Comparison of ENCODE assay signal across 8 mouse cellular contexts in genomic region chr1:37429366-37430296, GRCm38 (mm10). TPM values are rescaled to one million over a fixed set of nuclear protein-coding genes. Genes with fewer than 3 reads are reported as not detected.
A peak's percentile ranks its signal among the peaks of the same experiment; 100 is the strongest.
DNase-seq lines count a peak whose midpoint lies in the region; ATAC-seq and TF ChIP-seq lines count a peak whose summit lies in the region.

Gene Coa5 (minus strand): TSS chr1:37430103.
Gene Unc50 (plus strand): TSS chr1:37430139.

- peak within 1 kb of the TSS; percentile 91 for H3K4me3 ChIP-seq in gastrocnemius, adult 2 months
- H3K4me3 ChIP-seq in hindbrain, postnatal 0 days (ENCODE audit: low read length): peak within 1 kb of the TSS; percentile 97
- H3K4me3 ChIP-seq in left cerebral cortex, adult 2 months: peak within 1 kb of the TSS; percentile 87

- peak within 1 kb of the TSS; percentile 94 for H3K27ac ChIP-seq in gastrocnemius, adult 2 months
- H3K27ac ChIP-seq in hindbrain, postnatal 0 days: peak within 1 kb of the TSS; percentile 85
- peak within 1 kb of the TSS; percentile 89 for H3K27ac ChIP-seq in left cerebral cortex, adult 2 months

- peak; percentile 24 for TF ChIP-seq CTCF in gastrocnemius, adult 2 months (IDR thresholded peaks at IDR 0.05)
- no peak for TF ChIP-seq CTCF in hindbrain, postnatal 0 days (IDR thresholded peaks at IDR 0.05; ENCODE audit: low read depth)
- TF ChIP-seq CTCF in left cerebral cortex, adult 2 months (IDR thresholded peaks at IDR 0.05): peak; percentile 45

- peak within 1 kb of the TSS; percentile 93 for H3K4me2 ChIP-seq in hindbrain, postnatal 0 days (ENCODE audit: low read depth, low read length)

- DNase-seq in ZHBTc4 (ENCODE audit: low read depth, low spot score): peak; percentile 98
- DNase-seq in gastrocnemius, adult 2 months: peak; percentile 97
- peak; percentile 99 for DNase-seq in hindbrain, postnatal 0 days (ENCODE audit: low spot score)
- peak; percentile 94 to 96 for DNase-seq in left cerebral cortex, adult 2 months (ENCODE audit: extremely low spot score in 1 of 2, low spot score in 2 of 2)
- DNase-seq in right cerebral cortex, adult 2 months (ENCODE audit: low spot score in 2 of 2): peak; percentile 96
- DNase-seq in urinary bladder, postnatal 14 days (ENCODE audit: low spot score): peak; percentile 94

- peak within 1 kb of the TSS; percentile 79 for H3K9ac ChIP-seq in hindbrain, postnatal 0 days (replicated peaks; ENCODE audit: low read length)

- peak; percentile 93 for ATAC-seq in common myeloid progenitor, adult 5-6 weeks (replicated peaks; ENCODE audit: low read depth, poor library complexity, severe bottlenecking)
- ATAC-seq in hindbrain, postnatal 0 days: peak; percentile 99
- peak; percentile 96 for ATAC-seq in megakaryocyte, adult 5-6 weeks (ENCODE audit: poor library complexity, severe bottlenecking)

- 3% methylated on average over 57 of the region's 57 CpGs for WGBS in hindbrain, postnatal 0 days

- no peaks in the 10 kb centered on the region for H3K27me3 ChIP-seq in hindbrain, postnatal 0 days (ENCODE audit: insufficient read depth, low read length)

- intact Hi-C loops in gastrocnemius, adult 2 months (cut with DNase I): loop anchor here (5.0 to 10.0 kb wide), 2 partner anchors 565 to 698 kb away; partner anchors contain the start of genes Eif5b, Rev1 and Txndc9
- intact Hi-C loops in left cerebral cortex, adult 2 months (cut with DNase I): loop anchor here (10.0 kb wide), 1 partner anchor 565 kb away; the partner anchor contains the start of genes Eif5b and Txndc9

- peaks cover 17% of the 10 kb centered on the region; the same call in 1 of the 2 replicates for H3K36me3 ChIP-seq in hindbrain, postnatal 0 days (ENCODE audit: insufficient read depth, low read length)

- H3K9me3 ChIP-seq in hindbrain, postnatal 0 days (ENCODE audit: low read length): no peaks in the 10 kb centered on the region

- peaks cover 12% of the 10 kb centered on the region; the same call in 1 of the 2 replicates for H3K4me1 ChIP-seq in hindbrain, postnatal 0 days (ENCODE audit: insufficient read depth, low read length)

RNA-seq across cellular contexts. Expression of gene Coa5, which starts in this region (rescaled TPM):
- total RNA-seq in common myeloid progenitor, adult 5-6 weeks (2017): 71.1 and 86.2 TPM in 2 replicates
- total RNA-seq in gastrocnemius, adult 2 months (2021): 10 to 100 TPM; 81.0 to 88.5 TPM
- 44.4 and 48.7 TPM in 2 replicates for total RNA-seq in hindbrain, postnatal 0 days (2014; rRNA removed)
- polyA plus RNA-seq in hindbrain, postnatal 0 days (2015; fragmentation: Nextera tagmentation; extraction: Ambion mirVana): 40.9 and 43.7 TPM in 2 replicates
- 10 to 100 TPM; 63.5 to 64.2 TPM for total RNA-seq in left cerebral cortex, adult 2 months (2021)
- 56.4 and 65.4 TPM in 2 replicates for total RNA-seq in megakaryocyte, adult 5-6 weeks (2015)
- total RNA-seq in megakaryocyte, adult 5-6 weeks (2017): 50.8 and 54.5 TPM in 2 replicates

RNA-seq across cellular contexts. Expression of gene Unc50, which starts in this region (rescaled TPM):
- total RNA-seq in common myeloid progenitor, adult 5-6 weeks (2017): 35.5 and 49.2 TPM in 2 replicates
- total RNA-seq in gastrocnemius, adult 2 months (2021): 10 to 100 TPM; 14.2 to 16.6 TPM
- 63.4 and 70.8 TPM in 2 replicates for total RNA-seq in hindbrain, postnatal 0 days (2014; rRNA removed)
- polyA plus RNA-seq in hindbrain, postnatal 0 days (2015; fragmentation: Nextera tagmentation; extraction: Ambion mirVana): 135 and 138 TPM in 2 replicates
- 10 to 100 TPM; 55.5 to 59.7 TPM for total RNA-seq in left cerebral cortex, adult 2 months (2021)
- 84.0 and 91.7 TPM in 2 replicates for total RNA-seq in megakaryocyte, adult 5-6 weeks (2015)
- total RNA-seq in megakaryocyte, adult 5-6 weeks (2017): 40.2 and 48.4 TPM in 2 replicates

Comparison
In these comparisons a context has a peak if more than half of its experiments do, and no peak if none do; other contexts are left out.
1. Peak in every context shown above with its lines: DNase-seq, ATAC-seq, H3K4me3 ChIP-seq and H3K27ac ChIP-seq.